Mouse (Mus musculus): ENCODE data around the gene P2ry10.
"Not testable (repeated sequence)": the region's sequence is repeated elsewhere in the genome, so short reads cannot be mapped to it uniquely, and the experiment has no call there.

The P2ry10 gene

GRCm38 (mm10) chrX:107088177-107088576, at the start of gene P2ry10:
Gene P2ry10 (plus strand): TSS chrX:107088492.
- no peak for DNase-seq

DNA sequence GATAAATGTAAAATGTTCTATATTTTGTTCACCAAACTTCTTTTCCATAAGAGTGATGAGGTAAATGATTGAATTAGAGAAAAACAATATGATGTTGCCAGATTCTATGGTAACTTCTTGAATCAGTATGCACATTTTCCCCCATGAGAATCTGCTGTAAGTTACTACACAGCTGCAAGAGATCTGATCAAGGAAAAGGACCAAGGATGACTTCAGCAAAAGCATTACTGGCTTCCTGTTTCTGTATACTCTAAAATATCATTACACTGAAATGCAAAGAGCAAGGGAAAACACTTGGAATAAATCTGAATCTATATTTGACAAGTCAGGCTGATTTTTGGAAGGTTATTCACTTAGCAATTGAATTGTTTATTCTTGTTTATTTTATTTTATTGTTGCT, 49.1 kb upstream of the P2ry10 start:
- no peak for DNase-seq

GRCm38 (mm10) chrX:107039635-107040034, 48.7 kb upstream of the P2ry10 start:
- DNase-seq, result no peak

- DNase-seq, result no peak
These were observed 45.9 kb upstream of the P2ry10 start for GRCm38 (mm10) chrX:107042367-107042766.

DNA sequence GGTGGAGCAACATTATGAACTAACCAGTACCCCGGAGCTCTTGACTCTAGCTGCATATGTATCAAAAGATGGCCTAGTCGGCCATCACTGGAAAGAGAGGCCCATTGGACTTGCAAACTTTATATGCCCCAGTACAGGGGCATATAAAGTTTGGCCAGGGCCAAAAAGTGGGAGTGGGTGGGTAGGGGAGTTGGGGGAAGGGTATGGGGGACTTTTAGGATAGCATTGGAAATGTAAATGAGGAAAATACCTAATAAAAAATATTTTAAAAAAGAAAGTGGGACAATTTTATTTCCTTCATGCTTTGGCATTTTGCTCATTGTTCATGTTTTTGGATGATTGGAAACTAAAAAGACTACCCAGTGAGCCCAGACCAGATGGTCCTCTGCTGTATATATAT, 4.9 kb upstream of the P2ry10 start:
- DNase-seq, result not testable (repeated sequence)

- no peak for DNase-seq
These were observed 4.0 kb upstream of the P2ry10 start for GRCm38 (mm10) chrX:107084320-107084719.

DNA sequence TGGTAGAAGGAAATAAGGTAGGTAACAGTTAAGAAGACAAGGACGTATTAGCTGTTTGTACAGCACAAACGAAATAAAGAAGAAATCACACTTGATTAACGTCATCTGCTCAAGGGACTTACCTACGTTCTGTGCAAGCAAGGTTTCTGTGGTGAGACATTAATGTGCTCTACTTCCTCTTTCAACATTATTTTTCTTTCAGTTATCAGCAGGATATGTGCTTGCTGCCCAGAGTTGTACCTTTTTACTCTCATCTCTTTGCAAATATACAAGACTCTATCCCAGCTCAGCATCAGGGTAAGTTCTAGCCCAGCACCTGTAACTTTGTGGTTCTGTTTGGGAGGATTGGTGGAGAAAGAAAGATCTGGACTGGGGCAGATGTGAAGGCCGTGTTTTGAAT, 839 bp downstream of the P2ry10 start:
- no peak for DNase-seq

DNA sequence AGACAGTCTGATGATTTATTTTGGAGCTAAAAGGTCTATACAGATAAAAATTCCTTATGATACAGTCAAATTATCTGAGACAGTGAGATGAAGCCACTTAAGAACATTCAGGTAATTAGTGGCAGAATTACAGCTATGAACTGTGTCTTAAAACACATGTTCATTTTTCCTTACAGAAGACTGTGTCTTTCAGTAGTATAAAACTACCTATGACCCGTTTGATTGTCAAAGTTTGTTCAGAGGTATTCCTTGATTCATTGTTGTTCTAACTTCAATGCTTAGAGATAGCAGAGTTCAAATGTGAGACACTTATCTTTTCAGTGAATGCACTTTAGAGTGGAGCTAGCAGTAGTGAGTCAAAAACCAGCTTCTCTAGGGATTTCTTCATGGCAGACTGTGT, 1.6 kb downstream of the P2ry10 start:
- DNase-seq, result no peak

DNA sequence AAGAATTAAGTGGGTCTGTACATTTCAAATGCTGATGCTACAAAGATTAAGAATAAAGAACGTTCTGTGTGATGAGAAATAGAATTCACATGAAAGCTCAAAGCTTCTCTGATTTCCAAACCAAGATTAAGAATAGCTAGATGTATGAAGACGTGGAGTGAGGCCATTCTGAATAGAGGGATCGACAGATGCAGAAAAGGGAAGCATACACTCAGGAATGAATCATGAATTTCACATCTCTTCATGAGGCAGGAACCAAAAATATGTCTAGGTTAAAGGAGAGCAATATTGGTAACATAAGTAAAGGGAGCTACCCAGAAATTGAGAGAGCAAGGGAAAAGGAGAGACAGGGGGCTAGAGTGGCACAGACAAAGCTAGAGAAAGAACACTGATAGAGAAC, 7.3 kb downstream of the P2ry10 start:
- no peak for DNase-seq

DNA sequence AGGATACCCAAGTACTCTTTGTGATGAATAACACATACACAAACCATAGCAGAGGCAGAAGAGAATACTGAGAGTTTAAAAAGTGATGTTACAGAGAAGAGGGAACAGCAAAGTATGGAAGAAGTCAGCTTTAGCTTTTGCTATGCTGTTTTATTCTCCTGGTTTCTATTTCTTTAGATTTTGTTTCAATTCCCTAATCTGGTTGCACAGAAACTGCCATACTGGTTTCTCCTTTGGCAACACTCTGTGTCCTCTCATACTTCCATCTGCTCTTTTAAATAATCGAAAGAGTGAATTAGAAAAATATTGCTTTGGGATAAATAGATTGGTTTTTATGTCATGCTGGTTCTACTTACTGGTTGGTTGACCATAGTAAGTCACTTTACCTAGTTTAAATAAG, 28.0 kb downstream of the P2ry10 start:
- DNase-seq, result no peak

DNA sequence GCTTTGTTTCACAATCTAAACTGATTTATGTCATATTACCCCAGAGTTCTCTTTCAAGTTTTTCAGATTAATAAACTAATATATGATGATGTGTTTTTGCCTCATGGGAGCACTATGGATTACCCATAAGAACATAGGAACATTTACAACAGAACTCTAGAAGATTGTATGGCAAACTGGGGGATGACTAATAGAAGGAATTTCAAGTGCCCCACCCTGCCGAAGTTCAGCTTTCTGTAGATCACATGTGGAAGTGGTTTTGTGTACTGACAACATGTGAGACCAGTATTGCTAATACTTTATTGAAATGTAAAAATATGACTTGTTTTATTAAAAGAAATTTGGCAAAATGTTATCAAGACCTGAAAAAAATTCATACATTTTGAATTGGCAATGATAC, 28.7 kb downstream of the P2ry10 start:
- DNase-seq, result no peak

DNA sequence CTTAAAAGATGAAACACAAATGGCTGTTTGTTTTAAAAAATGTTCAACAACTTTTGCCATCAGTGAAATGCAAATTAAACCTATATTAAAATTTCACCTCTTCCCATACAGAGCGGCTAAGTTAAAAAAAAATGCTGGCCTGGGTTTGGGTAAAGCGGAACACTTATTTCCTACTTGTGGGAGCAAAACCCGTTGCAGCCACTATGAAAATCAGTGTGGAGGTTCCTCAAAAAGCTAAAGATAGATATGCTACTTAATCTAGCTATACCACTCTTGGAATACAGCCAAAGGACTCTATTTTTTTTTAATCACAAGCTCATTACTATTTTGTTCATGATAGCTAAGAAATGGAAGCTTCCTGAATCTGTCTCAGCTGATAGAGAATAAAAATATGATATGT, 54.9 kb downstream of the P2ry10 start:
- no peak for DNase-seq

DNA sequence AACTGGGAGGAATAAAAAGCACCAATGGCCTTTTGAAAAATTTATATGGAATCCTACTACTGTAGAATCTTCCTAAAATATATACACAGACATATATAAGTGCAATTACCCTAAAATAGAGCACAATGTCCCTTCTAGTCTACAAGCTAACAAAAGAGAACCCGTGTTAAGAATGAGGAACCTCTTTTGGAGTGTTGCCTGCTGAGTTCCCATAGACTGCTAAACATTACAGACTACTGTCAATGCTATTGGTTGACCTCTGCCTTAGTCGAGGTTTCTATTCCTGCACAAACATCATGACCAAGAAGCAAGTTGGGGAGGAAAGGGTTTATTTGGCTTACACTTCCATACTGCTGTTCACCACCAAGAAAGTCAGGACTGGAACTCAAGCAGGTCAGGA, 55.6 kb downstream of the P2ry10 start:
- DNase-seq, result no peak

DNA sequence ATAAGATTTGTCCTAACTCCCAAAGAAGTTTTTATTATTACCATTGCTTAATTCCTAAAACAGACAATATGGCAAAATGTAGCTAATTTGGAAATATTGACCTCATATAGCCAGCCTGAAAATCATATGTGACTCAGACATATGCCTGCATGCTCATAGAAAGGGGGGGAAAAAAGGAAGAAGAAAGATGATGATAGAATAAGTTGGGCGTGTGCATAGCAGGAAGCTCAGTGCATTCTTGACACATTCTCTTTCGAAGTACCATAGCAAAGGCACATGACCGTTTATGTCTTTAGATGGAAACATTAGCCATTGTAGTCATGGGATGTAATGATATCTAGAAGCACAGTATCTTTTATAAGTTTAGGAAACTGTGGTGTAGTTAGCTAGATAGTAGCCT, 60.4 kb downstream of the P2ry10 start, which contains the start of gene P2ry10b:
TSS of gene P2ry10b (plus strand) at position 247 of the 400 bp plus-strand sequence.
- no peak for DNase-seq

DNA sequence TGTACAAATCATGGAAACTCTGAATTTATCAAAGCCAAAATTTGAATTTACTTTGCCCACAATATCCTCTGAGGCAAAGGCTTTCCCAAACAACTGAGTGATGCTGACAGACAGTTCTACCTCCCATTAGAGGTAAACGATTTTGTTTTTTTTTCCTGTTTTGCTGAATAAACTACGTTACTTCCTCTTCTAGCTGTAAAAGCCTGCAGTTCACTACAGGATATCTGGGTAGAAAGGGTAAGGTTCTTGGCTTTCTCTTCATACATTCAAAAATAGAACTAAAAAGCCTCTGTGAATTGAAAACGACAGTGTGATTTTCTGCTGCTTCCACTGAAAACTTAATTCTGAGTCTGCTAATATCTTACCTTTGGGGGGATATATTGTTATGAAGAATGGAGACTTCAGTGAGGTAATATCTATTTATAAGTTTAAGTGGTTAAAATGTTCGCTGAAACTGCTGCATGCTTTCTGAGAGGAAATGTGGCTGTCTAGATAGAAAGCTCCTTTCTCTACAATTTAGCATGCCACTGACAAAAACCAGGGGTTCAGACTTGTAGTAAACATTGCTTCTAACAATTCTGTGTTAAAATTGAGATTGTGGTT, 61.2 kb downstream of the P2ry10 start:
- no peak for DNase-seq

DNA sequence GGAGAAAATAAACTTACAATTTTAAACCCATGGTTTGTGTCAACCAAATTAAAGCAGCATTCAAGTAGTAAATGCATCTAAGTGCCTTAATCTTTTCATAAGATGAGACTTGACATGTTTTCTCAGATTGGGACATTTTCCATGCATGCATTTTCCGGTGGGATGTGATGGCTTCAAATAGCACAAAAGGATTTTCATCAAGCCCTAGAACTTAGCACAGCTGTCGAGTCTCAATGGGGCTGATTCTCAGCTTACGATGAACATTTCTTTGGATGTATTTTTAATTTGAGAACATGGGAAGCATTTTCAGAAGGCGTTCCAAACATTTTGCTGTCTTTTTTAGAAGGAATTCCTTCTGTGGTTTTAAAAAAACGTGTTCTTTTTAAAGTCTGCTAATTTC, 61.7 kb downstream of the P2ry10 start:
- no peak for DNase-seq

- no peak for DNase-seq
These were observed 62.6 kb downstream of the P2ry10 start for GRCm38 (mm10) chrX:107150752-107151515.
